Mouse (Mus musculus): ENCODE data around the gene Pou1f1. TPM values are rescaled to one million over a fixed set of nuclear protein-coding genes. Genes with fewer than 3 reads are reported as not detected.

Pou1f1 gene
- total RNA-seq (2023) = not detected

GRCm38 (mm10) chr16:65520211-65520610 is at the start of gene Pou1f1:
Gene Pou1f1, plus strand, starts transcription at chr16:65520511.

GRCm38 (mm10) chr16:65561963-65562863 is 41.9 kb downstream of the Pou1f1 start, which contains the start of gene Chmp2b:
Gene Chmp2b, minus strand, starts transcription at chr16:65562726.

Other genes starting within 250 kb of the Pou1f1 start
- gene Chmp2b, start 42.2 kb downstream of the Pou1f1 start, total RNA-seq (2023) = 10 to 100 TPM; 45.6 to 54.4 TPM

All from B cell, adult 67 days (primary cell).